Mouse (Mus musculus) layer of hippocampus, adult 8-10 months (tissue): ENCODE measurements around the gene Col20a1. TPM values are rescaled to one million over a fixed set of nuclear protein-coding genes. Genes with fewer than 3 reads are reported as not detected.

ENCODE experiments used
- DNase-seq, 2 experiments: peaks; one replicate each; pipeline ENCODE4 v3.0.0; 2022; ENCODE audit warnings: low spot score in 2 of 2
- total RNA-seq, 4 experiments: library from RNA; stranded (reverse); gene quantifications; 2 replicates each; pipeline ENCODE4 v1.2.4; 2022

Gene Col20a1
- total RNA-seq, 4 experiments from 2014 or later: 2.8 to 5.5 (median 3.1) TPM

DNA sequence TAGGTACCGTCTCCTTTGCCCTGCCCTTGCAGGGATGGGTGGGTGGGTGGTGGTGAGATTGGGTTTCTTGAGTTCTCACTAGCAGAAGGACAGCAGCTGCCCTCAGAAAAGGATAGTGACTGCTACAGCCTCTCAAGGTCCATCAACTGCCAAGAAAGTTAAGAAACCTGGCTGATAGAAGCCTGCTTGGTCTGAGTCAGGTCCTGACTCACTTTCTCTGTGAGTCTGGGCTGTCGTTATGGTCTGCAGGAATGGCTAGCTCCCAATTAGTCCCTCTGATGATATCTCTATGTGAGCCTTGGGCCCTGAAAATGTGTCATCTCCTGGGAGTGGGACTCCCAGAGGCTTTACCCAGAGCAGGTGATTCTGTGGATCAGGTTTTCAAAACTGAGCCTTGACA, 8.0 kb downstream of the Col20a1 start:
- DNase-seq: no peak

DNA sequence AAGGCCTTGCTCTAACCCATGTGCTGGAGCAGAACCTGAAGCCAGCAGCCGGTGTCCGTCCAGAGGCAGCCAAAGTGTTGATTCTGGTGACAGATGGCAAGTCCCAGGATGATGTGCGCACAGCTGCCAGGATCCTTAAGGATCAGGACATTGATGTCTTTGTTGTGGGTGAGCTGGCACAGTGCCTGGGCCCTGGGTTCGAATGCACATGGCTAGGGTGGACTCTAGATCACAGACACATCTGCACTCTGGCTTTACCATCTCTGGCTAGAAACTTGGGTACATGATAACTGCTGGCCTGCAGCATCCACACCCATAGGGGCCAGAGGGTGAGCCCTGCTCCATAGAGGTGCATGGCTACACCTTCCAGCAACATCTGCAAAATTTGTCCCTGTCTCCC, 9.1 kb downstream of the Col20a1 start:
- no peak for DNase-seq

GRCm38 (mm10) chr2:180996436-180996835, 10.1 kb downstream of the Col20a1 start:
- DNase-seq: peak; percentile 52 to 66

- peak in 1 of 2 experiments; percentile 30 for DNase-seq
Measured at GRCm38 (mm10) chr2:180996905-180997304, 10.6 kb downstream of the Col20a1 start.

DNA sequence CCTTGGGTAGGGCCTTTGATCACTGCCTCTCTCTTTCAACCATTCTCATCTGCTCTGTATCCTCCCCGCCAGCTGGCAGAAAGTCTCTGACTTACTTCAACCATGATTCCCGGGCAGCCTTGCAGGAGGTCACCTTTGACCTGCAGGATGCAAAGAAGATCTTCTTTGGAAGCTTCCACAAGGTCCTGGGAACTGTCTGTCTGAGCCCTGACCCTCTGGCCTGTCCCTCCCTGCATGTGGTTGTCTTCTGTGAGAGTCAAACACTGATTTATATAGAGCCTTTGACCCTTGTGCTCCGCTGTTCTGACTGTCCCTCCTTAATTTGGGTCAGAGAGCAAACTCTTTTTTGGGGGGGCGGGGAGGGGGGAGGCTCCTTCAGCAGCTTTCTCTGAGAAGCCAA, 20.7 kb downstream of the Col20a1 start:
- no peak for DNase-seq

DNA sequence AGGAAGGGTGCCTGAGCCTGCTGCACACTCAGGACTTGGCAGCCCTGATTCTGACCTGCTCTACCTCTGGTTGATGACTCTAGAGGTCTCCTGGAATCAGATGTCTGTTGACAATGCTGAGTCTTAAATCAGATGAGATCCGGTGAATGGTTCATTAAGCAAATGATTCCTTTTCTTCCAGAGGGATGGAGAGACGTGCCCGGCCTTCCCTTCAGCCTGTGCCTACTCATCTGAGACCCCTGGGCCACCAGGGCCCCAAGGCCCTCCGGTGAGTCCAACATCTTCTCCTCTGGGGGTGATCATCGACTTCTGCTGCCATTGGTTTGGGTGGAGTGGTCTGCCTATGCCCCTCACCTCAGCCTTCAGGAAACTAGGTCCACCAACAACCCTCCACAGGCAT, 22.0 kb downstream of the Col20a1 start:
- DNase-seq: no peak

- peak in 1 of 2 experiments; percentile 13 for DNase-seq
Measured at GRCm38 (mm10) chr2:181031406-181031934, 45.1 kb downstream of the Col20a1 start.

GRCm38 (mm10) chr2:181032407-181032806, 46.1 kb downstream of the Col20a1 start:
- no peak for DNase-seq

- DNase-seq: no peak
Measured at GRCm38 (mm10) chr2:181033310-181033709, 47.0 kb downstream of the Col20a1 start.

- DNase-seq: no peak
Measured at GRCm38 (mm10) chr2:181035186-181035585, 48.9 kb downstream of the Col20a1 start.

DNA sequence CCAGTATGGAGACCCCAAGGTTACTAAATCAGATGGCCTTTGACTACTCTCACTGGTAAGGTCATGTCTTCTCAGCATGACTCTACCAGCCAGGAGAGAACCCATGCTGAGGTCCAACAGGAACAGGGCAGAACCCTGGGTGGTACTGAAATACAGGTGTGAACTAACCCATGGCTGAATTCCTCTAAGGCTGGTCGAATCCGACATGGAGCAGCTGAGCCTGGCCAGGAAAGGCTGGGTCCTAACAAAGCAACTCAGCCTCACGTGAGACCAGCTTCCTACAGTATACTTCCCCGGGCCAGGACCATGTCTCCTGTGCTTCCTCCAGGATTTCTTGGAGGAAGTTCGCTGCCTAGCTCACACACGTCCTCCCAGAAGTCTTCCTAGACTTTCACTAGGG, 50.2 kb downstream of the Col20a1 start:
- no peak for DNase-seq

DNA sequence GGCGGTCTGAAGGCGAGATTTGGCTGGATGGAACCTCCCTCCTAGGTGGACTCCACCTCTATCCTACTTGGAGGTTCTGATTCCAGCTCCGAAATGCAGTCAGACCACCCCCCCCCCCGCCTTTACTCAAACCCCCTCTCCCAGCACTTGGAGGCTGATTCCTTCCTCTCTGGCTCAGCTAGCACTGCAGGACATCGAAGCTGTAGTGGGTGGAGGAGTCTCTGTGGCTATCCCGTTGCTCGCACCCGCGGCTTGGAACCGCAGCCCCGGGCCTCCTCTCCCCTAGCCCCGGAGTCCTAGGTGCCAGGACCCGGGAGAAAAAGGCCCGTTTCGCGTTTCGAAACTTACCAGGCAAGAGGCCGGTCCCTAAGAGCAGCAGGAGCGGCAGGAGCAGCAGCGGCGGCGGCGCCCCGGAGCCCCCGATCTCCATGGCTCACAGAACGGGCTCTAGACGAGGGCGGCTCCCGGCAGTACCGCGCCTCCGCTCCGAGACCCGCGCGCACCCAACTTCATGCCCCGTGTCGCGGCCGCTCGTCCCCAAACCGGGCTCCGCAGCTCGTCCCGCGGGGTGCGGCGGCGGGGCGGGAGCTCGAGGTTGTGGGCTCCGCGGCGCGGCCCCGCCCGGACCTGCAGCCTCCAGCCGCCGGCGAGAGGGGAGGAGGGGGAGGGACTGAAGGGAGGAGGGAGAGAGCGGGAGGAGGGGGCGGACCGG, 52.5 kb downstream of the Col20a1 start:
- DNase-seq: no peak

DNA sequence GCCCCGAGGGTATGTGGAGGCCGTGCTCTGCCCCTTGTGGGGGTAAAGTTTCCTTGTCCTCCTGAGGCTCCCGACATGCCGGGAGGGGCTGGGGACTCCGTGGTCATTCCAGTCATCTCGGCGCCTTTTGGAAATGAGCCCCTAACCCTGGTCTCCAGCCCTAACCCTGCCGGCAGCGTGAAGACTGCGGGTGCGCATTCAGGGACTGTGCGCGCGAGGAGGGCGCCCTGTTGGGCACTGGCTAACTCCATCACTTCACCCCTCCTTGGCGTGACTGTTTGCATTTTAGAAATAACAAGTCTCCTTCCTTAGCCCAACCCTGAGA, 53.0 kb downstream of the Col20a1 start:
- no peak for DNase-seq

DNA sequence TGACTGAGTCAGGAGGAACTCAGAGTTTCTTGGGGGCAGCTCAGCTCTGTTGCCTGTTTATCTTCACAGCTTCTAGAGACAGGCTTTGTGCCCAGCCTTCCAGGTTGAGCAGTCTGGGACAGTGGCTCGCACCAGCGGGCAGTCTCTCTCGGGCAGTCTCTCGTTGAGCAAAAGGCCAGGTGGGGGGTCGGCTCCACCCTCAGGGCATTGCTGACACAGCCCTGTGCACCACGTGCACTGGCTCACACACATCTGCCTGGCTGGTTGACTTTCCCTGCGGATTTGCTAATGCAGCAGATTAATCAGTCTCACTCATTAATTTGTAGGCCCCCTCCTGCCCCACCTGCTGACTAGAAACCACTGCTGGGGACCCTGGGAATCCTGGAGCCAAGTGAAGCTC, 55.6 kb downstream of the Col20a1 start:
- DNase-seq: no peak

GRCm38 (mm10) chr2:181042376-181042775, 56.0 kb downstream of the Col20a1 start:
- no peak for DNase-seq

- no peak for DNase-seq
Measured at GRCm38 (mm10) chr2:181043437-181043836, 57.1 kb downstream of the Col20a1 start, which contains the start of gene Chrna4. Gene Chrna4, minus strand, starts transcription at chr2:181043546.

DNA sequence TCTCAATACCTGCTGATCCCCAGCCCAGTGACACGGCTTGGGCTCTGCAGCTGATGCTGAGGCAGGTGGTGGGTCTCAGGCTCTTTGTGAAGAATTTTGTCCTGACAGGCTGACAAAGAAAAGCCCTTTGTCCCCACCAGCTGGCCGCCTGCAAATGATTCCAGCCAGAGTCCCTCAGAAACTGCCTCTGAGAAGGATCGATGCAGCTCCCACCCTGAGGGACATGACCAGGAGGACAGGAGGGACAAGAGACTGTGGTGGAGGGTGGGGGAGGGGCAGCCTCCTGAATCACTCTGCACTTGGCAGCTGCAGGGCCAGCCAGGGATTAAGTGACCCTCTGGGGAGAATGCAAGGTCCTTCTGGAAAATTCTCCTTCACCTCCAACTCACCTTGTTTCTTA, 57.7 kb downstream of the Col20a1 start:
- no peak for DNase-seq

- no peak for DNase-seq
Measured at GRCm38 (mm10) chr2:181048252-181048945, 62.1 kb downstream of the Col20a1 start.

DNA sequence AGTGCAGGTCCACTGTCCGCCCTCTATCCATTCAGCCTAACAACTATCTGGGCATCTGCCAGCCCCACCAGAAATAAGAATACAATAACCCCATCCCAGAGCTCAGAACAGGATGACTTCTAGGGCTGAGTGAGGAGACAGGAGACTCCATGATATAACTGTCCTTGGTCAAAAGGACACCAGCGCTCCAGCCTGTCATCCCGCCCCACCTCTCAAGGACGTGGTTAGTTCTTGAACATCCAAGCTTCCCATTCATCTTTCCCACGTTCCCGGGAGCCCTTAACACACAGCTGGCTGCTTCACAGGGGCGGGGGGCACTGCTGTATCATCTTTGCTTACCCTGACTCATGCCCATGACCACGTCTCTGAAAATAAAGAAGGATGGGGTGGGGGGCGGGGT, 62.7 kb downstream of the Col20a1 start:
- no peak for DNase-seq

DNA sequence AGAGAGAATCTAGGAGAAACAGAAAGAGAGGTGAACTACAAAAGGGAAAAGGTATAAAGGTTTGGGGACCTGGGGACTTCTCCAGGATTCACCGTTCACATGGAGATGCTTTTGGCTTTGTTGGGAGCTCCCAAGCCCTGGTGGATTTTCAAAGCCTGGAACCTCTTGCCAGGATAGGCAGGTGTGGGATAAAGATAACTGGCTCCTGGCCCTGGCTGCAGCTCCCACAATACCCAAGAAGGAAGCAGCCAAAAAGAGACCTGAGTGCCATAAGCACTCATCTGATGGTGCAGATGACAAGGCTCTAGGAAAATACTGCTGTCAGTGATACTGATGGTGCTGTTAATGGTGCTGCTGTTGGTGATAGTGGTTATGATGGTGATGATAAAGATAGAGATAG, 65.8 kb downstream of the Col20a1 start:
- no peak for DNase-seq

- DNase-seq: no peak
Measured at GRCm38 (mm10) chr2:181057341-181057740, 71.0 kb downstream of the Col20a1 start.

- no peak for DNase-seq
Measured at GRCm38 (mm10) chr2:181058193-181058592, 71.9 kb downstream of the Col20a1 start.

DNA sequence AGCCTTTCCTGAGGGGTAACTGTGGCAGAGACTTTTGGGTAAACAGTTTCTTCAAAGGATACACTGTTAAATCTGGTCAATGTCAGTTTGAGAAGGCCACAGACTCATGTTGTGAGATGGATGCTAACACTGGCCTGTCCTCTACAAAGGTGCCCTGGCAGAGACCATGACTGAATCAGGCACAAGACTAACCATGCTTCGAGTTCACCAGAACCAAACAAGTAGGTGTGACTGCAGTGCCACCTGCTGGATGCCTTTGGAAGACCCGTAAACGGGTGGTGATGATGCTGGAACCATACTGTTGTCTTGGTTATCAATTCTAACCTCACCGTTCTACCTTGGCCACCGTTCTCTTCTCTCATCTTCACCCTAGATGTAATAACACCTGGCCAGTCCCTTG, 73.8 kb downstream of the Col20a1 start:
- DNase-seq: peak; percentile 65 to 88
